Mouse (Mus musculus) 3134 (cell line): ENCODE measurements around the gene Ccdc102a.
"Not testable (repeated sequence)": the region's sequence is repeated elsewhere in the genome, so short reads cannot be mapped to it uniquely, and the experiment has no call there.

Experiments used
- DNase-seq: peaks from one replicate; pipeline ENCODE4 v3.0.0-alpha.2; 2011; ENCODE audit warnings: low spot score; ENCODE audit not compliant: insufficient read length; ENCODE audit errors: extremely low read depth

Ccdc102a gene

DNA sequence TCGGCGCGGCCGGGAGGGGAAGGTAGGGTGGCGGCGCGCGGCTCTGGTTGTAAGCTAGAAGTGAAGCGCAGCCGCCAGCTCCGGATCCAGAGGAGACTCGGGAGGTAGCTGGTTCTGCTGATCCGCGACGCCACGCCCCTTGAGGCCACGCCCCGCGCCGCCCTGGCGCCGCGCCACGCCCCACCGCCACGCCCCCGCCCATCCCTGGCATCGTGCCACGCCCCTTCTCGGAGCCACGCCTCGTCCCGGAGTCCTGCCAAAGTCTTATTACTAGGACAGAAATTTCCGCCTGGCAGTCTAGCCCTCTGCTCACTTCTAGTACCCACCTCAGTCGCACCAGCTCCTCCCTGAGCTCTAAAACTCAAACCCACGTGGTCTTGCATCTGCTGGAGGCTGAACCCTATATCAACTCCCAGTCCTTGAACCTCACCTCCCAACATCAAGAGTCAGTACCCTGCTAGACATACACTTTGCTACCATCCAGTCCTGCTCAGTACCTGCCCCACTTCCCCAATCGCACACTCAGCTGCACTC lies 41.6 kb downstream of the Ccdc102a start, which contains the start of gene Dok4:
Gene Dok4, minus strand, starts transcription at position 134 of the 534 bp plus-strand sequence.
- peak; percentile 92 for DNase-seq

DNA sequence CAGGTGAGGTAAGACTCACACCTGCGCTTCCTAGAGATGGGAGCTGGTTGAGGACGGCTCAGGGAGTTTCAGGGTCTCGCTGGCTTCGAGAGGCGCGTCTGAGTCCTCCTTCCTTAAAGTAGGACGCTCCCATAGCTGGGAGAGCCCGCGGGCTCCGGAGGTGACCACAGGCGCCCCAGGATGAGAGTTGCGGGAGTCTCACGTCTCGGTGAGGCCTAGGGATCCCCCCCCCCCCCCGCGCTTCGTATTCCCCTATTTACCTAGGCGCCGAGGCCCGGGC lies 42.1 kb downstream of the Ccdc102a start:
- no peak for DNase-seq

DNA sequence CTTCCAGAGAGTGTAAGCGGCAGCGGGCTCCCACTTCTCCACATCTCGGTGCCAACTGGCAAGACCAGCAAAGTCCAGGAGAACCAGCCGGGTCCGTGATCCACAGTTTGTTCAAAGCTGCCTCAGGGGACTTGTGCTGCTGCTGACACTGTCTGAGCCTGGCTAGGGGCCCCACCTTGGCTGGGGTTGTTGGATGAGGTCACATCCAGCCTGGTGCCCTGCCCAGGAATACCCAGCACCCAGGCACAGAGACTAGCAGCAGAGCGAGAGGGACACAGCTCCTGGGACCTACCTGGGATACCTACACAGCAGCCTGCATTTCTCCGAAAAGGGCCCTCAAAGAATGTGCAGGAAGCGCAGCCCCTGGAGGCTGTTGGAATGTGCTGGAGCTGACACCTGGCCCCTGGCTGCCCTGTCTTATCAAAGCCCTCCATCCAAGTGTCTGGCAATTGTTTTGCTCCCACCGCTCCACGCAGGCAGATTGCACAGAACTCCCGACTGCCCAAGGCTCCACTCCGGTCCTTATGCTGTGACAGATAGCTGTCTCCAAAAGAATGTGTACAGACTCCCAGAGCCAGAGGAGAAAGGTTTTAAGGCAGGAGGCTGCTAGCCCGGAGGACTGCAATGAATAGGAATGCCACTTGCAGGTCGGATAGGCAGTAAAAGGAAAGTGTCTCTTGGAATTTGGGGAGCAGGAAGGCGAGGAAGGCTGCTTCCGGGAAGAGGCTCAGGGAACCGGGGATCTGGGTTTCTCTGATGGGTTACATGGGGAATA lies 42.6 kb downstream of the Ccdc102a start:
- DNase-seq = peak; percentile 59

DNA sequence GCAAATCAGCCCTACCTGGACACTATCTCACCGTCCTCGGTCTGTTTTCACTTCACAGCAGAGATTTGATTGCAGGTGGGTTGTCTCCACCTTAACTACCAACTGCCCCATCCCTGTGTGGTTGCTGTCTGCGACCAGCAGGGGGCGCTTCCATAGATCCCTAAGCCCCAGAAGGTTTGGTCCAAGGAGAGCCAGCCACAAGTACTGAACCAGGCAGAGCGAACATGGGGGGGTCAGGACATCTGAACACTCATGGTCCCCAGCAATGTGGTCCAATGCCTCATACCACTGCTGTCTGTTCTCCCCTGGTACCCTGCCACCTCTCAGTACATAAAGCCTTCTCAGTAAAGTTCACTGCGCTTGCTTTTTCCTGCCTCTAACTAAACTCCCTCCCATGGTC lies 43.5 kb downstream of the Ccdc102a start:
- DNase-seq = peak; percentile 52

DNA sequence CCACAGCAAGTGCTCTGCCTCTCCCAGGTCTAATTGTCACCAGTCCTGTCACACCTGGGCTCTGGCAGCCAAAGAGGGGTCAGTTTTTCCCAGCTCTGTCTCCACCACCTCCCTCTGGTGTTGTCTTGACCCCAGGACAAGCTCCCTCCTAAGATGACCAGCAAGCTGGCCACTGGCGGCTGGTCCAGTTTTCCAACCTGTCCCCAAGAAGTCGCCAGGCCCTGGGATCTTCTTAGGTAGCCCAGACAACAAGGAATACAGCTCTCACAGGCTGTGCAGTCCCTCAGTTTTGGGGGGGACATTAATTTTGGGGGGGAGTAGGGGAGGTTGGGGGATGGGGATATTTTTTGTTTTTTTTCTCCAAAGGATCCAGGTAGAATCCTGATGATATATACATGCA lies 45.3 kb downstream of the Ccdc102a start:
- DNase-seq = no peak

DNA sequence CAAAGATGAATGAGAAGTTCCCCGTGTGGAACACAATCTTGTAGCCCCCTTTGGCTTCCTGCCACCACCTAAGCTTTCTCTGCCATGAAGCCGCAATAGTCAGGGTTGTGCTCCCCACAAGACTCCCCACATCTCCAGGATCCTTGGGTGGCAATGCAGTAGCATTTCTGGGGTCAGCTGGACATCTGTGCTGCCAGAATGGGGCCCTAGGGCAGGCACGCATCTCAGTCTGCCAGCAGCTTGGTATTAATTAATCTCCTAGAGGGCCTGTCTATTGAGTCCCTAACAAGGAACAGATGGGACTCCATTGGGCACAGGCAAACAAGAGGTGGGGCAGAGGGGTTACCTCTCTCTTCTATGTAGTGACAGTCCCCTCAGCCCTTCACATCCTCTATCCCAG lies 45.7 kb downstream of the Ccdc102a start:
- DNase-seq = no peak

DNA sequence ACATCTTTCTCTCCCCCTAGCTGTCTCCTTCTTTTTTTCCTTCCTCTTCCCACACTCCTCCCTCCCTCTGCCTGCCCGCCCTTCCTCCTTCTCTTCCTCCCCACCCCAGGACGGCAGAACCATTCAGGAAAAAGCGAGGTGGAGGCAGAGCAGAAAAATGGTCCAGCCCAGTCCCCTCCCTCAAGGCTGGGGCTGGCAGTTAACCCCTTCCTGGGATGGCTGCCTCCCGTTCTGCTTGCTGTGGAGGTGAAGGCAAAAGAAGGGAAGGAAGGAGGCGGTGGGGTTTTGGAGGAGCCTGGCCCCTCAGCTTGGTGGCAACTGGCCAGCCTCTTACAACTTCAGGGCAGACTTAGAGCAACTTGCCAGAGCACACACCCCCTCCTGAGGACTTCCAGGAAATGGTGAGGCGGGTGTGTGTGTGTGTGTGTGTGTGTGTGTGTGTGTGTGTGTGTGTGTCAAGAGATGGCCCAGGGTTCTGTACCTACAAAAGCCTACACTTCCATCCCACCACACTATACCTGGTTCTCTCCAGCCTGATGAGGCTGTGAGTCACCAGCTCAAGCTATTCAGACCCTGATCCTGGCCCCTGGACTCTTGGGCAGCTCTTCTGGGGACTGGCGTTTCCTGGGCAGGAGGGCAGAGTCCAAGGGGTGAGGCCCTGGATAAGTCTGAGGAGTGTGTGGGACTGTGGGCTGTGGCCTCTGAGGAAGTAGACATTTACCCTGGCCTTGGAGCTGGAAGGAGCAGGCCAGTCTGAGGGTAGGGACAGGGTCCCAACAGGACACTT lies 46.6 kb downstream of the Ccdc102a start:
- peak; percentile 63 for DNase-seq

DNA sequence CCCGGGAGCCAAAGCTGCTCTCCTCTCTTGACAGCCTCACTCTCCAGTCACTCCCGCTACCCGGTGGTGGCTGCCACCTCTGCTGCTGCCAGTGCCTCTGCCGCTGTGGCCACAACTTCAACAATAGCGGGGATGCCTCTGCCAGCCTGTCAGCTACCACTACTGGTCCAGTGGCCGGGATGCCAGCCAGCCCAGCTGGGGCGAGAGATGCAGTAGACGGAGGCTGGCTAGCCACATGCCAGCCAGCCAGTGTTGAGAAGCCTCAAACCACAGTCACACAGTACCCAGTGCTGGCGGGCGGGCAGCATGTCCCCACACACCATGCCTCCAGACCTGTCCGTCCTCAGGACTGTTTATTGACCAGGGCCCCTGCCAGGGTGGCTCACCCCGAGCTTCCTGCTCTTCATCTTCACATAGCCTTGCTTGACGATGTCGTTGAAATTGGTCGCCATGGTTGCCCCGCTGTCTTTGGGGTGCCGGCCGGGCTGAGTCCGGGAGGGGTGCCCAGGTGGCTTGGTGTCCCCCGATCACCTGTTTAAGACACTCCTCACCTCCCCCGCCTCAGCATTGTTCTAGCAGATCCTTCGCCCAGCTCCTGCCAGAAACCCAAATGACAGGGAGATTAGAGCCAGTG lies 47.3 kb downstream of the Ccdc102a start:
- DNase-seq = peak; percentile 88

DNA sequence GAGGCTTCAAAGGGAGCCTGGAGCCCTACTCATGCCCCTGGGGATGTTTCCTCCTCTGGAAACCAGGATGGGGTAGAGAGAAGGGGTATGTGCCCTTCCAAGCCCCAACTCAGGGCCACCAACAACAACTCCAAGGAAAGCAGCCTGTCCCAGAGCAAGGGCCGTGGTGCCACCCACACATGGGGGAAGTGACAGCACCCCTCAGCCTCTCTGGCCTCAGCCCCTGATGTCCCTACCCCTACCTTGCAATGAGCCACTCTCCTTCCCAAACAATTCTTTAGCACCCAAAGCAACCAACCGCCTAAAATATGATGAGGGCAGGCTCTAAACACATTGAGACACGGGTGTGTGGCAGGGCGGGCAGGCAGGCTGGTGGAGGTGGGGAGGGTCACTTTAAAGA lies 47.9 kb downstream of the Ccdc102a start:
- DNase-seq = no peak

DNA sequence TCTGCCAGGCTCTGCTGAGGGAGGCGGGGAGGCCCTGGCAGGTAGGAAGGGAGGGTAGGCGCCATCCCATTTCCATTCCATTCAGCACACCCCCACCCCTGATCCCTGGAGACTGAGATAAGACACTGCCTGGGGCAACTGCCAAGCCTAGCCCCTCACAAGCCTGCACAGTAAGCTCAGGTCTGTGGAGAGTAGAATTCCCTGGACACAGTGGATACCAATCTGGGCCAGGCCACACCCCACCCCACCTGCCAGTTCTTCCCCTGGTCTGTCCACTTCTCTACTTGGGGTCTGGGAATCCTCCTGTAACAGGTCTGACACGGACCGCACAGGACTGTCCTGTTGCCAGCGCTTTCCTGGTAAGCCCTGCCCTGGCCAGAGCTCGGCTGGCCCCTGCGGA lies 48.8 kb downstream of the Ccdc102a start:
- DNase-seq = no peak

DNA sequence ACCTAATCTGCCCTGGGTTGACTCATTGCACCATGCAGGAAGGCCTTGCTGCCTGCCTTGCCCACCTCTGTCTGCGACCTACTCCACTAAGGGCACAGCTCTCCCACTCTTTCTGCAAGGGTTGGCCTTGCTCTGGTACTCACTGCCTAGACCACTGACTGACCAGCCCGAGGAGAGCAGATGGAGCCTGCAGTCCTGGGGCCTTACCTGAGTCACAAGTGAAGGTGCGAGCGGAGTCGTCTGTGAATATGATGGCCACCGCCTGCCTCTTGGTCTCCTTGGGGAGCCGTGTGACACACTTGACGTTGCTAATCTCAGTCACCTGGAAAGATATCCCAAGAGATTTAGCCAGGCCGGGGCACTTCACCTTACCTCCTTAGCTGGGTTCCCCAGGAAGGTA lies 51.0 kb downstream of the Ccdc102a start:
- no peak for DNase-seq

DNA sequence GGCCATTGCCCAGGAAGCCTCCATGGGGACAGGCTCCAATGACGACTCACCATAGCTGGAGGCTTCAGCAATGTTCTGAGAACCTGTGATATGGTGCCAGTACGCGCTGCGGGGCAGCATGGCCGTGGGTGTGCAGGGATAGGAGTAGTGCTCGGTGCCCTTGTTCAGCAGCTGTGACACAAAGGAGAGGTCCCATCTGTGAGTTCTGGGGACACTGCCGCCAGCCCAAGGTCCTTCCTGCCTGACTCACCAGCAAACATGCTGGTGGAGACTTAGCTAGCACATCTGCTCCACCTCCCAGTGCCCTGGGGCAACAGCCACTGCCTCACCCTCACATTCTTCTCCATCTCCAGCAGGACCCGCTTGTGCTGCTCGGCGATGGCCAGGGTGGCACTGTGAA lies 52.6 kb downstream of the Ccdc102a start:
- DNase-seq = peak; percentile 68

DNA sequence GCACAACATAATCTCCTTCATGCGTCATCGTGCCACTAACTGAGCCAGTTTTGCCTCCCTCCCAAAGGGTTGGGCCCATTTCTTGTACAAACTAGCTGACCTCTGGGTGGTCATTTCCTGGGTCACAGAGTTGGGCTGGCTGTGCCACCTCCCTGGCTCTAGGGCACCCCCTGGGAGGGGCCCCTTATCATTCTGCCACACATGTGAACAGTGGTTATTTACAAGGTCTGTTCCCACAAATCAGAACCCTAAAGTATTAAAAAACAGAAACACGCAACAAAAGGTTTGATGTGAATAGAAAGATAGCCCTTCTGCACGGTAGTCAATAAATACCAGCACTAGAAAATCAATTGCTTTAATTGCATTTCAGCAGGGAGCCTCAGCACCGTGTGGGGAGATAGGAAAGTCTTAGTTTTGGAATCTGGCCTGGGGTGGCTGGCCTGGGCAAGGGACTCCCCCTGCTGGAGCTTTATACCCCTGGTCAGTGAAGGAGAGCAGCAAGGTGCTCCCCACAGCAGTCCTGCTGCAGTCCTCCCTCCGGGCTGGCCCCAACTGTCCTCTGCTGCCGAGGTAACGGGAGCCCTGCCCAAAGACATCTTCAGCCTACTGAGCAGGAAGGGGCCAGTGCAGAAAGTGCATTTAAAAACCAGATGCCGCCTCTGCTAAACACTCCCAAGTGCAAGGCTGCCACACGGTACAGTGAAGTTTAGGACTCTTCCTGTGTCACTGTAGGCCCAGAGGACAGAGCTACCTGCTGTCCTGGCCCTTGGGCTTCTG lies 53.8 kb downstream of the Ccdc102a start:
- no peak for DNase-seq

DNA sequence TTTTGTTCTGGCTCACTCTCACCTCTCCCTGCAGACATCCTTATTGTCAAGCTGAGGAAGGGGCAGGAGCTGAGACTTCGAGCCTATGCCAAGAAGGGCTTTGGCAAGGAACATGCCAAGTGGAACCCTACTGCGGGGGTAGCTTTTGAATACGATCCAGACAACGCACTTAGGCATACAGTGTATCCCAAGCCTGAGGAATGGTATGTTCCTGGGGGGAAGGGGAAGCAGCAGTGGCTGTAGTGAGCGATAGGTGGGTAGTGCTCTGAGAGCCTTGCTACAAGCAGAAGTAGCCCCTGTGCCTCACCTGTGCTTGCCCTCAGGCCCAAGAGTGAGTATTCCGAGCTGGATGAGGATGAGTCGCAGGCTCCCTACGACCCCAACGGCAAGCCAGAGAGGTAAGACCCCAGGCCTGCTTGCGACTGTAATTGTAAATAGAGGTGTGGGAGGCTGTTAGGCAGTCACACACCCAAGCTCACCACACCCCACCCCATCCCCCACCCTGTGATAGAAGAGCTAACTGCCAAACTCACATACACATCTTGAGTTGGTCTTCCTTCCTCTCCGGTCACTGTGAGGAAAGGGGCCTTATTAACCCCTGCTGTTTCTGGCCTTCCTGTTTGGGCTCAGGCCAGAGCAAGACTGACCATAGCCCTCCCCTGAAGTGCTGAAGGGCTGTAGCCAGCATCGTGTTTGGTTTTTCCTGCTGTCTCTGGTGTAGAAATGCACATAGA lies 55.2 kb downstream of the Ccdc102a start:
- no peak for DNase-seq

DNA sequence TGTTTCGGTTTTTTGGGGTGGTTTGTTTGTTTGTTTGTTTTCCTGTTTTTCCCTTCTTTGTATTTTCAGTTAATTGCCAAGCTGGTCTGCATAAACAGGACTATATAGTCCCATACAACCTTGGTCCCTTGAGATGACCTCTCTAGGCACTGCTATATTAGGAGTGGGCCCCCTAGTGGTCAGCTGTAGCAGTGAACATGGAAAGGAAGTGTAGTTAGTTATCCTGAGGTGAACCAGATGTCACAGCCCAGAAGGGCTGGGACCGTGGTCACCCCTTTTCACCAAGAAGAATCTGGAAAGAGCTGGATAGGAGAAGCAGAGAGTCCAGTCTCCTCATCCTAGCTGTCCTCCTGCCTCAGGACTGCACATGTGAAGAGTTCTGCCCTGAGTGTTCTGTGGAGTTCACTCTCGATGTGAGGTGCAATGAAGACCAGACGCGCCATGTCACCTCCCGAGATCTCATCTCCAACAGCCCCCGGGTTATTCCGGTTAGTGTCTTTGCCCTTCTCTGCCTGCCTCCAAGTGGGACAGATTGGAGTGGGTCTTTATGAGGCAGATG lies 56.5 kb downstream of the Ccdc102a start:
- DNase-seq = no peak

DNA sequence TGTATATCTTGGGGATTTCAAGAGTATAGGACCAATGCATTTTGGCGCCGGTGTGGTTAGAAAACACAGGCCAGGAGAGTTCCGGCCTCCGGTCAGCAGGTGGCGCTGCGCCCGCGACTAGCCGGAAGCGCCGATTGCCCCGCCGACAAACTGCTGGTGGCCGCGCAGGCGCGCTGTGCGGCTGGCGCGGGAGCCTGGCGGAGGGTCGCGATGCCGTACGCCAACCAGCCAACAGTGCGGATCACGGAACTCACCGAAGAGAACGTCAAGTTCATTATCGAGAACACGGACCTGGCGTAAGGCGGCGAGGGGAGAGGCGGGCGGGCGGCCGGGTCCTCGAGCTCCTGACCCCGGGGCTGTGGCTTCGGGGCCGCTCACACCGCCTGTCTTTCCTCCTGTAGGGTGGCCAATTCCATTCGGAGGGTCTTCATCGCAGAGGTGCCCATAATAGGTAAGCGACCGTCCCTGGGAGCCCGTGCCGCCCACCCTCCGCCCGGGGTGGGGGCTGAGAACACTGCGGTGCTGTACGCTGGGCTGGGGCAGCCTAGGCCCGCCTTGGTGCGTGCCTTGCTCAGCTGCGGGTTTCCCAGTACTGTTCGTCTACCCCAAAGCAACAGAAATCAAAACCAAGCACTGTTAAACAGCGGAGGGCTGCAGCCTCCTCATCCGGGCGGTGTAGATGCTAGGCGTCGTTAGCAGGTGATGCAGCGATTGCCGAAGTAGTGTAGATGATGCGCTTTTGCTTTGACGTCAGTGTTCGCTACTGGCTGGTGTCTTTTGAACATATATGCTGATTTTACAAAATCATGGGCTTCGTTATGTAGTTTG lies 60.3 kb downstream of the Ccdc102a start, which contains the start of gene Polr2c:
Gene Polr2c, plus strand, starts transcription at position 105 of the 828 bp plus-strand sequence.
- DNase-seq = peak; percentile 87

DNA sequence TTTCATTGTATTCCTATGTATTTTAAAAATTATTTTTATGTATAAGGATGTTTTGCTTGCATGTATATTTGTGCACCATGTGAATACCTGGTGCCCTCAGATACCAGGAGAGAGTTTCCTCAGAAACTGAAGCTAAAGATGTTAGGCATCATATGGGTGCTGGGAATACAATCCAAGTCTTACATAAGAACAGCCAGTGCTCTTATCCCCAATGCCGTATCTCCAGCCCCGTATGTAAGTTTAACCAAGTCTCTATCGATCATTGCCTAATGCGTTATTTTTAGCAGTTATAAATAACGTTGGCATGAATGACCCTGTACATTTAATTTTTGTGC lies 60.9 kb downstream of the Ccdc102a start:
- DNase-seq = no peak

DNA sequence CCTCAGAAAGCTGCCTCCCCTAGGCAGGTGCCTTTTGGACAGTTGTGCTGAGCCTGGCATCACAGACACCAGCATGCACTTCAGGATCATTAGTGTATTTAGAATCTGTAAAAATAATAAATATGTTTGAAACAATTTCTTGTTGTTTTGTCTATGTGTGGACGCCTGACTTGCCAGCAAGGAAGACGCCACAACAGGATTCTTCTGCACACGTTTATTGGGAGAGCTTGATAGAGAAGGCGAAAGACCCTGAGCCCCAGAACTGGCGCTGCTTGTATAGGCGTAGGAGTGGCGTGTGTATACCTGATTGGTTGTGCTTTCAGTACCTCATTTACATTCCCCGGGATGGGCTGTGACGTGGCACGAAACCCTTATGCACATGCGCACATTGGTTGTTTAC lies 63.1 kb downstream of the Ccdc102a start:
- DNase-seq = not testable (repeated sequence)
